Mouse (Mus musculus): Measurements from ENCODE around the gene Fchsd2. TPM values are rescaled to one million over a fixed set of nuclear protein-coding genes. Genes with fewer than 3 reads are reported as not detected.
A peak's percentile ranks its signal among the peaks of the same experiment; 100 is the strongest.

Fchsd2 gene
- polyA plus RNA-seq, 1 experiment from 2014 or later = 27.9 TPM

- H3K4me2 ChIP-seq = no peak overlapping the region
- H3K4me3 ChIP-seq (replicated peaks) = no peak overlapping the region
- H3K27me3 ChIP-seq = peaks cover 53% of the 10 kb centered on the region
- H3K4me1 ChIP-seq (replicated peaks) = peaks cover 24% of the 10 kb centered on the region
- no peaks in the 10 kb centered on the region for H3K36me3 ChIP-seq
- H3K27ac ChIP-seq = no peak overlapping the region
- H3K9ac ChIP-seq (replicated peaks) = no peak overlapping the region
- no peaks in the 10 kb centered on the region for H3K9me3 ChIP-seq
- 58% methylated on average over 4 of the region's 4 CpGs for WGBS
- no peak for ATAC-seq (ENCODE audit: insufficient number of reproducible peaks, insufficient read depth, low FRiP score, low TSS enrichment, low read depth)
These were observed 226.2 kb downstream of the Fchsd2 start for GRCm38 (mm10) chr7:101318848-101319247.

- peaks cover 50% of the 10 kb centered on the region for H3K27me3 ChIP-seq
- H3K4me1 ChIP-seq (replicated peaks) = peaks cover 24% of the 10 kb centered on the region
- WGBS = 89% methylated on average over 1 of the region's 1 CpGs
- H3K9ac ChIP-seq (replicated peaks) = no peak overlapping the region
- no peaks in the 10 kb centered on the region for H3K9me3 ChIP-seq
- no peaks in the 10 kb centered on the region for H3K36me3 ChIP-seq
- no peak overlapping the region for H3K27ac ChIP-seq
- no peak overlapping the region for H3K4me2 ChIP-seq
- H3K4me3 ChIP-seq (replicated peaks) = 0 out of 2 replicates have a peak overlapping the region, but pooled peaks have one; percentile 80
- no peak for ATAC-seq (ENCODE audit: insufficient number of reproducible peaks, insufficient read depth, low FRiP score, low TSS enrichment, low read depth)
These were observed 227.1 kb downstream of the Fchsd2 start for GRCm38 (mm10) chr7:101319796-101320195.

- 4% methylated on average over 30 of the region's 37 CpGs for WGBS
- peaks cover 24% of the 10 kb centered on the region for H3K4me1 ChIP-seq (replicated peaks)
These were observed 227.9 kb downstream of the Fchsd2 start for GRCm38 (mm10) chr7:101320399-101321217.

GRCm38 (mm10) chr7:101321218-101321827 lies 228.7 kb downstream of the Fchsd2 start:
- Histone ChIP-seq H3K36me3 (no peaks in the 10 kb centered on the region), H3K27ac (no peak overlapping the region), H3K4me3 (replicated peaks) (peak overlapping the region; percentile 80), H3K4me1 (replicated peaks) (peaks cover 24% of the 10 kb centered on the region), H3K9me3 (no peaks in the 10 kb centered on the region), H3K9ac (replicated peaks) (peak overlapping the region; percentile 78), H3K27me3 (peaks cover 50% of the 10 kb centered on the region), H3K4me2 (peak overlapping the region; percentile 99)
- ATAC-seq (ENCODE audit: insufficient number of reproducible peaks, insufficient read depth, low FRiP score, low TSS enrichment, low read depth) = peak; percentile 53; the same call in 1 of the 2 replicates
- WGBS = 1% methylated on average over 54 of the region's 61 CpGs

More at GRCm38 (mm10) chr7:101320399-101321217, 227.9 kb downstream of the Fchsd2 start:
- Histone ChIP-seq H3K36me3 (no peaks in the 10 kb centered on the region), H3K4me3 (replicated peaks) (peak overlapping the region; percentile 80), H3K9ac (replicated peaks) (peak overlapping the region; percentile 78), H3K27ac (no peak overlapping the region), H3K9me3 (no peaks in the 10 kb centered on the region), H3K27me3 (peaks cover 50% of the 10 kb centered on the region), H3K4me2 (peak overlapping the region; percentile 99)
- no peak; the same call in 1 of the 2 replicates for ATAC-seq (ENCODE audit: insufficient number of reproducible peaks, insufficient read depth, low FRiP score, low TSS enrichment, low read depth)

- H3K27ac ChIP-seq = no peak overlapping the region
- peaks cover 43% of the 10 kb centered on the region for H3K27me3 ChIP-seq
- ATAC-seq (ENCODE audit: insufficient number of reproducible peaks, insufficient read depth, low FRiP score, low TSS enrichment, low read depth) = no peak
- no peaks in the 10 kb centered on the region for H3K9me3 ChIP-seq
- no peak overlapping the region for H3K4me3 ChIP-seq (replicated peaks)
- 76% methylated on average over 4 of the region's 4 CpGs for WGBS
- H3K4me1 ChIP-seq (replicated peaks) = peaks cover 31% of the 10 kb centered on the region
- H3K36me3 ChIP-seq = no peaks in the 10 kb centered on the region
- H3K9ac ChIP-seq (replicated peaks) = no peak overlapping the region
- H3K4me2 ChIP-seq = no peak overlapping the region
These were observed 230.5 kb downstream of the Fchsd2 start for GRCm38 (mm10) chr7:101323141-101323594.

GRCm38 (mm10) chr7:101324142-101324962 lies 231.7 kb downstream of the Fchsd2 start:
- 68% methylated on average over 6 of the region's 6 CpGs for WGBS
- Histone ChIP-seq H3K4me3 (replicated peaks) (no peak overlapping the region), H3K9ac (replicated peaks) (no peak overlapping the region), H3K4me2 (no peak overlapping the region), H3K36me3 (no peaks in the 10 kb centered on the region), H3K27ac (no peak overlapping the region), H3K4me1 (replicated peaks) (peaks cover 31% of the 10 kb centered on the region), H3K27me3 (peaks cover 31% of the 10 kb centered on the region), H3K9me3 (no peaks in the 10 kb centered on the region)
- ATAC-seq (ENCODE audit: insufficient number of reproducible peaks, insufficient read depth, low FRiP score, low TSS enrichment, low read depth) = no peak

- H3K36me3 ChIP-seq = 0 out of 2 replicates have a peak, but pooled peaks cover 5% of the 10 kb centered on the region
- no peaks in the 10 kb centered on the region for H3K9me3 ChIP-seq
- no peak overlapping the region for H3K27ac ChIP-seq
- peaks cover 33% of the 10 kb centered on the region for H3K4me1 ChIP-seq (replicated peaks)
- H3K27me3 ChIP-seq = peaks cover 21% of the 10 kb centered on the region
- H3K4me3 ChIP-seq (replicated peaks) = no peak overlapping the region
- no peak overlapping the region for H3K4me2 ChIP-seq
- no peak overlapping the region for H3K9ac ChIP-seq (replicated peaks)
- WGBS = 82% methylated on average over 5 of the region's 5 CpGs
- no peak for ATAC-seq (ENCODE audit: insufficient number of reproducible peaks, insufficient read depth, low FRiP score, low TSS enrichment, low read depth)
These were observed 233.3 kb downstream of the Fchsd2 start for GRCm38 (mm10) chr7:101326006-101326405.

GRCm38 (mm10) chr7:101327263-101327662 lies 234.6 kb downstream of the Fchsd2 start:
- Histone ChIP-seq H3K36me3 (0 out of 2 replicates have a peak, but pooled peaks cover 5% of the 10 kb centered on the region), H3K27me3 (peaks cover 12% of the 10 kb centered on the region), H3K4me3 (replicated peaks) (no peak overlapping the region), H3K27ac (no peak overlapping the region), H3K4me1 (replicated peaks) (peaks cover 27% of the 10 kb centered on the region), H3K9me3 (no peaks in the 10 kb centered on the region), H3K9ac (replicated peaks) (0 out of 2 replicates have a peak overlapping the region, but pooled peaks have one; percentile 32), H3K4me2 (no peak overlapping the region)
- ATAC-seq (ENCODE audit: insufficient number of reproducible peaks, insufficient read depth, low FRiP score, low TSS enrichment, low read depth) = no peak
- 35% methylated on average over 5 of the region's 5 CpGs for WGBS

GRCm38 (mm10) chr7:101327786-101328185 lies 235.1 kb downstream of the Fchsd2 start:
- H3K27me3 ChIP-seq = peaks cover 7% of the 10 kb centered on the region; the same call in 1 of the 2 replicates
- H3K9me3 ChIP-seq = no peaks in the 10 kb centered on the region
- no peak overlapping the region for H3K4me2 ChIP-seq
- no peak overlapping the region for H3K4me3 ChIP-seq (replicated peaks)
- 0 out of 2 replicates have a peak, but pooled peaks cover 5% of the 10 kb centered on the region for H3K36me3 ChIP-seq
- H3K4me1 ChIP-seq (replicated peaks) = peaks cover 23% of the 10 kb centered on the region
- no peak overlapping the region; the same call in 1 of the 2 replicates for H3K9ac ChIP-seq (replicated peaks)
- no peak for ATAC-seq (ENCODE audit: insufficient number of reproducible peaks, insufficient read depth, low FRiP score, low TSS enrichment, low read depth)
- WGBS = 93% methylated on average over 2 of the region's 2 CpGs
- no peak overlapping the region for H3K27ac ChIP-seq

- H3K4me3 ChIP-seq (replicated peaks) = no peak overlapping the region
- no peak overlapping the region for H3K27ac ChIP-seq
- ATAC-seq (ENCODE audit: insufficient number of reproducible peaks, insufficient read depth, low FRiP score, low TSS enrichment, low read depth) = no peak
- WGBS = 71% methylated on average over 4 of the region's 4 CpGs
- H3K9ac ChIP-seq (replicated peaks) = no peak overlapping the region
- H3K4me1 ChIP-seq (replicated peaks) = peaks cover 20% of the 10 kb centered on the region
- H3K9me3 ChIP-seq = no peaks in the 10 kb centered on the region
- H3K27me3 ChIP-seq = 0 out of 2 replicates have a peak, but pooled peaks cover 2% of the 10 kb centered on the region
- H3K4me2 ChIP-seq = no peak overlapping the region
- 0 out of 2 replicates have a peak, but pooled peaks cover 5% of the 10 kb centered on the region for H3K36me3 ChIP-seq
These were observed 236.0 kb downstream of the Fchsd2 start for GRCm38 (mm10) chr7:101328621-101329158.
